Mouse (Mus musculus): ENCODE data around the gene 4930452B06Rik. TPM values are rescaled to one million over a fixed set of nuclear protein-coding genes. Genes with fewer than 3 reads are reported as not detected.
A peak's percentile ranks its signal among the peaks of the same experiment; 100 is the strongest.

The 4930452B06Rik gene
- total and polyA plus RNA-seq, 3 experiments: not detected

DNA sequence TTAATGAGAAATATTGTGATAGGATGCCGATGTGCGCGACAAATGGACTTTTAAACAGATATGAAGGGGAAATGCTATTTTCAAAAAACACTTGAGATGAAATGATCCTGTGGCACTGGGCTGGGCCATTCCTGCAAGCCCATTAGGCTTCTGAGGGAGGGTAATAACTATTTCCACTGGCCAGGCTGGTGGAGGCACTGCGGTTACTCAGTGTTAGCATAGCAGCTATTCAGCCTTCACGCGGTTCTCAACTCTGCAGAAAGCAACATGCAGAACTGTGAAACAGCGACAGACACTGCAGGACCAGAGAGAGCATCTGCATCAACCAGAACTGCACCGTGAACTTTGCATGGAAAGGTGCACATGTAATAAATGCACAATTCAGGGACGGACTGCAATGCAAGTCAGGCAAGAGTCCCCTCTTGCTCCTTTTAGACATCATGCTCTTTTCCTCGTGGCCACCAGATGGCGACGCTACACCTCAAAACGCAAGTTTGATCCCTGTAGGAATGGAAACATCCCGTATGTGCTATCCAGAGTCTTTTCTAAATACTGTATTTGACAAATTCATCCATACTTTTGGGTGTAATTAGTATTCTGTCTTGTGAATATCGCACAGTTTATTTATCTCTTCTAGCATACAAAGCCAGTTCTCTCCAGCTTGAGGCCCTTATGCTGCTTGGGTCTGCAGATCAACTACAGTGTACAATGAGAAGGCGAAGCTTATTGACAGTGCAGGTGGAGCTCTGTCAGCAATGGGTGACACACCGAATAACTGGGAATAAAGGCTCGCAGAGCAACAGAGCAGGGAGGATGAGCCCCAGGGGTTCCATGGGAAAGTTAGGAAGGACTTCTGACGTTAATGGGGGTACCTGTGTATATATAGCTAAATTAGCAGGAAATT is 205.6 kb downstream of the 4930452B06Rik start:
- no peak for TF ChIP-seq IRF4 (IDR thresholded peaks at IDR 0.05; ENCODE audit: low read depth, low read length)
- peak; percentile 42; the same call in 1 of the 2 replicates for TF ChIP-seq MAX (IDR thresholded peaks at IDR 0.05; ENCODE audit: low read length)
- peak; percentile 83 for TF ChIP-seq RAD21 (IDR thresholded peaks at IDR 0.05; ENCODE audit: low read depth, low read length)
- peak; percentile 50; the same call in 1 of the 2 replicates for TF ChIP-seq MYC (IDR thresholded peaks at IDR 0.05; ENCODE audit: low read depth, low read length)
- no peak for TF ChIP-seq ETS1 (conservative IDR thresholded peaks at IDR 0.05; ENCODE audit: low read depth, low read length)
- TF ChIP-seq CTCF (conservative IDR thresholded peaks at IDR 0.05 in 1 of 2, IDR thresholded peaks at IDR 0.05 in 1 of 2; ENCODE audit: low read depth in 2 of 2, low read length in 2 of 2): peak; percentile 81 to 84
- TF ChIP-seq USF1 (IDR thresholded peaks at IDR 0.05; ENCODE audit: low read depth, low read length): no peak
- TF ChIP-seq NELFE (IDR thresholded peaks at IDR 0.05; ENCODE audit: low read depth, low read length): peak; percentile 40; the same call in 1 of the 2 replicates
- TF ChIP-seq SMC3 (IDR thresholded peaks at IDR 0.05; ENCODE audit: low read depth, low read length): peak; percentile 71
- no peak for TF ChIP-seq KAT2A (IDR thresholded peaks at IDR 0.05; ENCODE audit: insufficient replicate concordance, low read length)
- TF ChIP-seq EP300 (IDR thresholded peaks at IDR 0.05; ENCODE audit: low read length): peak; percentile 37; the same call in 1 of the 2 replicates

DNA sequence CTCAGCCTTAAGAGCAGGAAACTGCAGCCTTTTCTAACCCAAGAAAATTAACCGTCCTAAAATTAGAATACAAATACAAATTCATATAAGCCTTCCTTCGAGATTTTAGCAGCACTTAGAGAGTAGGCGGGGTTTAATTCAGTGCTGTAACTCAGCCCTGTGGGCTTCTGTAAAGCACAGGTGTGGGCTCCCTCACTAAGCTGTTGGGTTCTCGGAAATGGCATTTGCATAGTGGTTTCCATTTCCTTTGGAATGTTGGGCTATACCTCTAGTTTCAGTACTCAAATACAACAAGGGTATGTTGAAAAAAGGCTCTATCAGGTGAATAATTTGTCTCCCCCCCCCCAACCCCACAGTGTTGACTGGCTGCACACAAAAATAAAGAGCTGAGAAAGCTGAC is 206.3 kb downstream of the 4930452B06Rik start:
- Histone ChIP-seq H3K4me3 (replicated peaks in 1 of 3; ENCODE audit: low read depth in 2 of 3, low read length in 2 of 3, poor library complexity in 1 of 3) (no peak overlapping the region), H3K27me3 (replicated peaks) (no peaks in the 10 kb centered on the region), H3K36me3 (replicated peaks in 1 of 2; ENCODE audit: control insufficient read depth in 1 of 2, insufficient read depth in 1 of 2, low read length in 1 of 2) (no peaks in the 10 kb centered on the region), H3K4me1 (ENCODE audit: control insufficient read depth in 1 of 2, insufficient read depth in 2 of 2) (peaks cover 6 to 26% of the 10 kb centered on the region in 2 experiments), H3K27ac (ENCODE audit: insufficient read depth, low read depth) (no peak overlapping the region), H3K9me3 (replicated peaks; ENCODE audit: low read length) (no peaks in the 10 kb centered on the region), H3K4me2 (ENCODE audit: insufficient read depth, low read depth, poor library complexity, severe bottlenecking) (peak overlapping the region; percentile 87), H3K79me2 (replicated peaks; ENCODE audit: control insufficient read depth, extremely low read depth, insufficient read depth, poor library complexity, severe bottlenecking) (no peaks in the 10 kb centered on the region), H3K9ac (ENCODE audit: insufficient read depth, low read depth) (no peak overlapping the region)
- TF ChIP-seq CTCF (conservative IDR thresholded peaks at IDR 0.05 in 1 of 2, IDR thresholded peaks at IDR 0.05 in 1 of 2; ENCODE audit: low read depth in 2 of 2, low read length in 2 of 2) (no peak), SMC3 (IDR thresholded peaks at IDR 0.05; ENCODE audit: low read depth, low read length) (no peak), MAFK (IDR thresholded peaks at IDR 0.05; ENCODE audit: insufficient replicate concordance, low read length) (0 out of 2 replicates have a peak, but pooled peaks have one; percentile 7), EP300 (IDR thresholded peaks at IDR 0.05; ENCODE audit: low read length) (peak; percentile 68; the same call in 1 of the 2 replicates)
- DNase-seq (ENCODE audit: extremely low read depth): peak; percentile 71
- in situ Hi-C loops (cut with MboI; ENCODE audit: low pct_ligation_motif_present, low pct_unique_long_range_greater_than_20kb, low sequenced_read_pairs) (loop anchor here (25.0 kb wide), 1 partner anchor 97 kb away; no protein-coding TSS in a partner anchor), dilution Hi-C loops (cut with MboI; ENCODE audit: extremely low pct_ligation_motif_present, extremely low pct_unique_long_range_greater_than_20kb, low sequenced_read_pairs) (no loop called here)

More for the DNA sequence above, 205.6 kb downstream of the 4930452B06Rik start:
- no peaks in the 10 kb centered on the region for H3K79me2 ChIP-seq (replicated peaks; ENCODE audit: control insufficient read depth, extremely low read depth, insufficient read depth, poor library complexity, severe bottlenecking)
- dilution Hi-C loops (cut with MboI; ENCODE audit: extremely low pct_ligation_motif_present, extremely low pct_unique_long_range_greater_than_20kb, low sequenced_read_pairs): no loop called here
- no peak overlapping the region for H3K4me3 ChIP-seq (replicated peaks in 1 of 3; ENCODE audit: low read depth in 2 of 3, low read length in 2 of 3, poor library complexity in 1 of 3)
- peak; percentile 61 for DNase-seq (ENCODE audit: extremely low read depth)
- no peak overlapping the region for H3K27ac ChIP-seq (ENCODE audit: insufficient read depth, low read depth)
- in situ Hi-C loops (cut with MboI; ENCODE audit: low pct_ligation_motif_present, low pct_unique_long_range_greater_than_20kb, low sequenced_read_pairs): loop anchor here (25.0 kb wide), 1 partner anchor 98 kb away; no protein-coding TSS in a partner anchor
- no peaks in the 10 kb centered on the region for H3K27me3 ChIP-seq (replicated peaks)
- peaks cover 6 to 26% of the 10 kb centered on the region in 2 experiments for H3K4me1 ChIP-seq (ENCODE audit: control insufficient read depth in 1 of 2, insufficient read depth in 2 of 2)
- H3K4me2 ChIP-seq (ENCODE audit: insufficient read depth, low read depth, poor library complexity, severe bottlenecking): peak overlapping the region; percentile 87
- no peaks in the 10 kb centered on the region for H3K9me3 ChIP-seq (replicated peaks; ENCODE audit: low read length)
- no peaks in the 10 kb centered on the region for H3K36me3 ChIP-seq (replicated peaks in 1 of 2; ENCODE audit: control insufficient read depth in 1 of 2, insufficient read depth in 1 of 2, low read length in 1 of 2)
- no peak overlapping the region for H3K9ac ChIP-seq (ENCODE audit: insufficient read depth, low read depth)
